Mouse (Mus musculus): ENCODE measurements around the gene Sgms1.

Sgms1 gene

GRCm38 (mm10) chr19:32383738-32384137 lies 5.8 kb downstream of the Sgms1 start:
- no peak for DNase-seq (ENCODE audit: low read depth, low spot score)

GRCm38 (mm10) chr19:32381511-32381961 lies 8.0 kb downstream of the Sgms1 start:
- DNase-seq (ENCODE audit: low read depth, low spot score) = no peak

- no peak for DNase-seq (ENCODE audit: low read depth, low spot score)
These were observed 8.8 kb downstream of the Sgms1 start for GRCm38 (mm10) chr19:32380748-32381147.

GRCm38 (mm10) chr19:32379239-32379920 lies 10.1 kb downstream of the Sgms1 start:
- no peak for DNase-seq (ENCODE audit: low read depth, low spot score)

- DNase-seq (ENCODE audit: low read depth, low spot score) = no peak
These were observed 10.9 kb downstream of the Sgms1 start for GRCm38 (mm10) chr19:32378581-32378980.

GRCm38 (mm10) chr19:32377701-32378325 lies 11.7 kb downstream of the Sgms1 start:
- no peak for DNase-seq (ENCODE audit: low read depth, low spot score)

- DNase-seq (ENCODE audit: low read depth, low spot score) = no peak
These were observed 12.5 kb downstream of the Sgms1 start for GRCm38 (mm10) chr19:32376886-32377535.

GRCm38 (mm10) chr19:32376054-32376453 lies 13.5 kb downstream of the Sgms1 start:
- DNase-seq (ENCODE audit: low read depth, low spot score) = no peak

- DNase-seq (ENCODE audit: low read depth, low spot score) = no peak
These were observed 14.0 kb downstream of the Sgms1 start for GRCm38 (mm10) chr19:32375473-32375985.

GRCm38 (mm10) chr19:32374751-32375150 lies 14.8 kb downstream of the Sgms1 start:
- no peak for DNase-seq (ENCODE audit: low read depth, low spot score)

GRCm38 (mm10) chr19:32373865-32374655 lies 15.5 kb downstream of the Sgms1 start:
- DNase-seq (ENCODE audit: low read depth, low spot score) = no peak

- DNase-seq (ENCODE audit: low read depth, low spot score) = no peak
These were observed 17.1 kb downstream of the Sgms1 start for GRCm38 (mm10) chr19:32372373-32372772.

- no peak for DNase-seq (ENCODE audit: low read depth, low spot score)
These were observed 22.2 kb downstream of the Sgms1 start for GRCm38 (mm10) chr19:32367333-32367732.

- no peak for DNase-seq (ENCODE audit: low read depth, low spot score)
These were observed 23.1 kb downstream of the Sgms1 start for GRCm38 (mm10) chr19:32366406-32366805.

- DNase-seq (ENCODE audit: low read depth, low spot score) = no peak
These were observed 24.4 kb downstream of the Sgms1 start for GRCm38 (mm10) chr19:32365111-32365510.

GRCm38 (mm10) chr19:32363587-32363986 lies 25.9 kb downstream of the Sgms1 start:
- DNase-seq (ENCODE audit: low read depth, low spot score) = no peak

- no peak for DNase-seq (ENCODE audit: low read depth, low spot score)
These were observed 27.0 kb downstream of the Sgms1 start for GRCm38 (mm10) chr19:32362520-32362919.

GRCm38 (mm10) chr19:32360989-32361698 lies 28.4 kb downstream of the Sgms1 start:
- DNase-seq (ENCODE audit: low read depth, low spot score) = no peak

GRCm38 (mm10) chr19:32360546-32360945 lies 29.0 kb downstream of the Sgms1 start:
- DNase-seq (ENCODE audit: low read depth, low spot score) = no peak

- no peak for DNase-seq (ENCODE audit: low read depth, low spot score)
These were observed 30.6 kb downstream of the Sgms1 start for GRCm38 (mm10) chr19:32358699-32359517.

Measured in WW6 (cell line).